Mouse (Mus musculus) c-Kit-positive CD71-positive TER-119-negative erythroid progenitor cells, embryonic 14.5 days (primary cell): Measurements from ENCODE around the gene Rybp.

Source experiments
- DNase-seq: peaks from one replicate; pipeline ENCODE4 v3.0.0-alpha.2; 2013; ENCODE audit warnings: low read depth

Gene Rybp

GRCm38 (mm10) chr6:100287334-100288015, at the start of gene Rybp:
TSS of gene Rybp (minus strand) at chr6:100287485.
- DNase-seq = peak; percentile 67

DNA sequence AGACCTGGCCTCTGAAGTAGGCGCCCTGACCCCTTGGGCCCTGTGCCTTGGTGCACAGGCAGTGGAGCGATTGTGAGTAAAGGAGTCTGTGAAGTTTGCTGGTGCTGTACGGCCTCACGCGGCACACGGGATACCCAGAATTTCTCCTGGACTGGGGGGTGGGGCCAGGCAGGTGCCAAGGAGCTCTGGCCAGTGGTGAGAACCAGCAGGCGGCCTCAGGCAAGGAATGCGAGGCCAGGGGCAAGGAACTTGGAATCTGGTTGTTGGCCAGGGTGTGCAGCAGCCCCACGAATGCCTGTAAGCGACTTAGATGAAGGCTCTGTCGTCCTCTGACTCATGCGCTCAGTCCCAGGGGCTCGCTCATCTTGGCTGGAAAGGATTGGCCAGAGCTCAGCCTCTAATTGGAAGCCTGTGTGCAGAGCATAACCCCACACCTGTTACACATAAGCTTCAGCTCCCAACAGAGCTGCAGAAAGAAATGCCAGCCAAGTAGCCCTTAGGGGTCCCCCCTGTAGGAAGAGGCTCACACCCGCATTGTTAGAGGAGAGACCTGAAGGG, 49.4 kb upstream of the Rybp start:
- no peak for DNase-seq

DNA sequence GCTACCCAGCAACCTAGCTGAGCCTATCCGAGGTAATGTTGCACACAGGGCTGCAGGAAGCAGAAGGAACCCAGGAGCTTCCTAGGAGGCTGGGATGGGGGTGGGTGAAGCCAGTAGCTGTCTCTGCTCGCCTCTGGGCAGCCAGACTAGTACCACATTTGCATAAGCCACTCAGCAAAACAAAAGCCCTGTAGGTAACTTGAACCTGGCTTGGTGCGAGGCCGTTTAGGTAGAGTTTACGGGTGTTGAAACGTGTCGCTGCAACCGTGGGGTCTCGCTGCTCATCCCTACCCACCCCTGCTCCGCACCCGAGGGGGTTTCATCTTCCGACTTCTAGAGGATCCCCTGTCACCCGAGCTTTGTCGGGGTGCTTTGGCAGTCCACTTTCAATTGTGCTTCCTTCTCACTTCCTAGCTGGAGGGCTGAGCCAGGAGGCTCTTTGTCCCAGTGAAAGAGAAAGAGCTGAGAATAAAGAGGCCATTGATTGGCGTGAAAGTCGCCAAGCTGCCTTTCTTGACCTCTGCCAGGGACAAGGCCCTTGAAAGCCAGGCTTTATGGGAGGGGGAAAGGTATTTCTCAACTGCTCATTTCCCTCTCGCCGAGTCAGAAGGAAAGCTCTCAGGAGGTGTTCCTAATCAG, 48.3 kb upstream of the Rybp start:
- no peak for DNase-seq

- no peak for DNase-seq
Observed at GRCm38 (mm10) chr6:100333745-100334144, 46.5 kb upstream of the Rybp start.

DNA sequence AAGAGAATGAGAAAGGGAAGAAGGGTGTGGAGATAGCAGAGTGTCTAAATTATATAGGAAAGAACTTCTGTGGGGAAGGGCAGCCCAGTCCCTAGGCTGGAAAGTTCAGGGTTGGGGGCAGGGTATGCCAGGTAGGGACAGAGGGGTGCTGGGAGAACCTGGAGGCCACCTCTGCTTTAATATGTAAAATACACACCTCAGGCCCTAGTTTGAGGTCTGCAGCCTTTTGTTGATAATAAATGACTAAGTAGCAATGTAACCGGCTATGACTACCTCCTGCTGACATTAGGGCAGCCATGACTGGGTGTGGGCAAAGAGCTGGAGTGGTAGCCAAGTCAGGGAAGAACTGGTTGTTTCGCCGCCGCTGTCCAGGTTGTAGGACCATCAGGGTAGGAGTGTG, 45.2 kb upstream of the Rybp start:
- DNase-seq = no peak

DNA sequence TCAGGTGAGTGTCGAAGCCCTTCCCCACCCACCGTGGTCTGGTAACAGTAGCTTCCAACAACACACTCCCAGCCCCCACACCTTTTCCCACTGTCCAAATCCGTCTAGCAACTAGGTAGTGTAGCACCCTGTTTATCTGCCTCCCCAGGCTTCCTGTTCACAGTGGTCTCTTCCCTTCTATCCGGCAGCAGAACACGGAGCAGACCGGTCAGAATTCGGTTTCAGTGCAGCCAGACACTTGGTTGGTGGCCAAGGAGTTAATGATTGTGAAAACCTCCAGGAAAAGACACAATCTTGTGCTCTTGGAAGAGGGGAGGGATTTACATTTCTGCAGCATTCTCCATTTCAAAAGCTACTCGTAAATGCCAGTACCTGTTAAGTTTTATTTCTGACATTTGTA, 44.3 kb upstream of the Rybp start:
- DNase-seq = no peak

DNA sequence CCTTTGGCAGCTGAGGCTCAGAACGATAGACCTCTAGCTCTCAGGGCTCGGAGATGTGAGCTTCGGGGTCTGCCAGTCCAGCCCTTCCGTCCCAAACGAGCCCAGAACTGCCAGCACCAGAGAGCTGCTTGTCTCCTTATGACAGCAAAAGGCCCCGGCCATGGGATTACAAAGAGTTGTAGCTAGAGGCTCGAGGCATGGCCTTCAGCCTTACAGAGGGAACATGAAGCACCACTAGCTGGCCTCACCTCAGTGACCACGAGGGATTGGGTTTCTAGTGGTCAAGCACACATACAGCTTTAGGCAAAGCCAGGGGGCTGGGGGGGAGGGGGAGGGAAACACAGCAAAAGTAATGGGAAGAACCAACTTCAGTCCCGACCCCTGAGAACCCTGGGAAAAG, 43.8 kb upstream of the Rybp start:
- DNase-seq = no peak

- DNase-seq = no peak
Observed at GRCm38 (mm10) chr6:100329542-100329941, 42.3 kb upstream of the Rybp start.

DNA sequence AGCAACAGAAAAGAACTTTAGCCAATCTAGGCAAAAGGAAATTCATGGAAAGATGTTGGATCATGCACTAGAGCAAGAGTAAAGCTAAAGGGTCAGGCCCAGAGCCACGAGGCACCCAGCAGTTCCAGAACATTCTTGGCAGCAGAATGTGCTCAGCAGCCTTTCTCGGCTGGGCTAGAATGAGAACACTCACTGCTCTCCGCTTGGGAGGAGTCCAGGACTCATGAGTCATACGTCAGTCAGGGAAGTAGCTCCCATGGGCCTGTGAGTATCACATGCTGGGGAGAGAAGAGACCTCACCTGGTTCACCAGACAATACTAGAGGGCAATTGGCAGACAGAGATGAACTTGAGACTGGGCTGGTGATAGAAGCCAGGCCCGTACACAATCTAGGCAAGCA, 39.8 kb upstream of the Rybp start:
- no peak for DNase-seq

GRCm38 (mm10) chr6:100323756-100324430, 36.6 kb upstream of the Rybp start:
- no peak for DNase-seq

DNA sequence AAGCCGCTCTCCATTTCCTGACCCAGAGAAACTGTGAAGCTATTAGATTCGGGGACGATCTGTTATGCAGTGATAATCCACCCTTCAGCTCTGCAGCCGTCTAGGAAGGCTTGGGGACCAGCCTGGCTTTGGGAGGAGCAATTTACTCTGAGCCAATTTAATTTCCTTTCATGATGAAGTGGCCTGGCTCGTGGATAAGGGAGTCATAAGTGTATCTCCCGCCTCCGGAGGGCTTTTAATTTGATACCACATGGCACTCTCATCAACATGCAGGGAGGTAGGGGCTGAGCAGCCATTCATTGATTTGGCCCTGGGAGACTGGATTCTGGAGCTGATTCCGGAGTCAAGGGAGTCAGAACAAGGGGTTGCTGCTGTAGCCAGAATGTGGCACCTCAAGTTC, 35.3 kb upstream of the Rybp start:
- no peak for DNase-seq

DNA sequence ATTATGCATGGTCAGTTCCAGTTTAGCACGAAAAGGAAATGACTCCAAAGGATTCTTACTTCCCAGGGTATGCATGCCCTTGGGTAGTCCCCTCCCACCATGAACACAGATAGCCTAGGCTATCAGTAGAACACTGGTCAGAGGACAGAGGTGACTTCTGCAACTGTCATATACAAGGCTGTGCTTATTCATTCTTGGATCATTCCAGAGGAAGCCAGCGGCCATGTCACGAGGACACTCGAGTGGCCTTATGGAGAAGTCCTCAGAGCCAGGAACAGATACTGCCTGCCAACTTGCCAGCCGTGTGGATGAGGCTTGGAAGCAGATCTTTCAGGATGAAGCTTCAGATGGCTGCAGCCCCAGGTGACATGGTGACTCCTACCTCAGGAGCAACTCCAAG, 34.9 kb upstream of the Rybp start:
- no peak for DNase-seq

GRCm38 (mm10) chr6:100314201-100314600, 26.9 kb upstream of the Rybp start:
- no peak for DNase-seq

GRCm38 (mm10) chr6:100311167-100311566, 23.9 kb upstream of the Rybp start:
- no peak for DNase-seq

- DNase-seq = no peak
Observed at GRCm38 (mm10) chr6:100304831-100305230, 17.5 kb upstream of the Rybp start.

- no peak for DNase-seq
Observed at GRCm38 (mm10) chr6:100301410-100302108, 14.3 kb upstream of the Rybp start.

DNA sequence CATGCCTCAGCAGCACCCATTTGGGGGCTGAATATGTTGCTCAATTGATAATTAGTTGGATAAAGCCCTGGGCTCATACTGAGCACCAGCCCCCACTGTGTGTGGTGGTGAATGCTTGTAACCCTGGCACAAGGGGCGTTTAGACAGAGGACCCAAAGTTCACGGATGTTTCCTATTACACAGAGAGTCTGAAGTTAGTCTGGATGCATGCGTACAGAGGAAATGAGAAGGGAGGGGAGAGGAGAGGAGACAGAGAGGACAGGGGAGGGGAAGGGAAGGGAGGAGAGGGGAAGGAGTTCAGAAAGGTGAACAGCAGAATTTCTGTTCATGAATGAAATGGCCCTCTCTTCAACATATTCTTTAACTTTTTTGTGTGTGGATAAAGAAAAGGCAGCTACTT, 13.5 kb upstream of the Rybp start:
- DNase-seq = no peak

GRCm38 (mm10) chr6:100298945-100299344, 11.7 kb upstream of the Rybp start:
- no peak for DNase-seq

GRCm38 (mm10) chr6:100297536-100297935, 10.3 kb upstream of the Rybp start:
- DNase-seq = no peak

DNA sequence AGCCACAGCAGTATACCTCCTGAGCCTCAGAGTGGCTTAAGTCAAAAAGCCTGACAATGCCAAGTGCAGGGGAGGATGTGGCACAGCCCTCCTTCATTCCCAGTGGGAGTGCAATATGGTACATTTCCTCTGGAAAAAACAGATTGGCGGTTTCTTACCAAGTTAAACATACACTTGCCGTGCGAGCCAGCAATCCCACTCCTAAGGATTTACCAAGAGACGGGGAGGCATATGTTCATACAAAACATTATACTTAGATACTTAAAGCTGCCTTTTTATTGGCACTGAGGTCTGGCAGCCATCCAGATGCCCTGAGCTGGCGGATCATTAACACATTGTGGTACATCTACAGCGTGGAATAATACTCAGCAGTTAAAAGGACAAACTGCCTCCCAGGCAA, 5.1 kb upstream of the Rybp start:
- no peak for DNase-seq

DNA sequence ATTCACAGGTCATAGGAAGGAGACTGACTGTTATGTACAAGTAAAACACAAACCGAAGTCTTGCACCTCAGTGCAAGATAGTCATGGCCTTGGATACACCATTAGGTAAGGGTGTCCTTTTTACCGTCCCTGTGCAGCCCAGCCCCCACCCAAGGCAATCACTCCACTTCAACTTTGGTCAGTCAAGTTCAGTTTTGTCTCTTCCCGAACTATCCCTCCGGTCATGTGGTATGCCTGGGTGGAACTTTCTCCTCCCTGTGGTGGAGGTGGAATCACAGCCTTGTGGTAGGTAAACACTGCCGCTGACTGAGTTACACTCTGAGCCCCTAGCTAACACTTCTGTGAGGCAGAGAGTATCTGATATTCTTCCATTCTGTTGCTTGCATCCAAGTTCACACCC, 1.8 kb upstream of the Rybp start:
- DNase-seq = no peak

GRCm38 (mm10) chr6:100288730-100289035, 1.4 kb upstream of the Rybp start:
- no peak for DNase-seq
